Mouse (Mus musculus) CH12.LX (cell line): ENCODE data around the gene Scd4.

Source experiments
- CTCF ChIP-seq, 2 experiments: IDR thresholded peaks in 1 of 2; conservative IDR thresholded peaks in 1 of 2; 2 replicates each; pipeline ENCODE4 v1.5.1; 2011 to 2012; ENCODE audit warnings: low read depth in 2 of 2, low read length in 2 of 2, improper control_type of control experiment in 1 of 2, inconsistent platforms in 1 of 2, mild to moderate bottlenecking in 1 of 2, moderate library complexity in 1 of 2
- E2F4 ChIP-seq: IDR thresholded peaks from 2 replicates; pipeline ENCODE4 v1.6.1; 2011; ENCODE audit warnings: low read depth, low read length, improper control_type of control experiment; ENCODE audit not compliant: insufficient replicate concordance
- EP300 ChIP-seq: IDR thresholded peaks from 2 replicates; pipeline ENCODE4 v1.6.1; 2011; ENCODE audit warnings: low read length, improper control_type of control experiment
- ETS1 ChIP-seq: conservative IDR thresholded peaks from 2 replicates; pipeline ENCODE4 v1.6.1; 2012; ENCODE audit warnings: low read depth, mild to moderate bottlenecking, inconsistent platforms, low read length, improper control_type of control experiment, moderate library complexity
- IRF4 ChIP-seq: IDR thresholded peaks from 2 replicates; pipeline ENCODE4 v1.6.1; 2014; ENCODE audit warnings: low read depth, mild to moderate bottlenecking, inconsistent platforms, low read length, improper control_type of control experiment
- NELFE ChIP-seq: IDR thresholded peaks from 2 replicates; pipeline ENCODE4 v1.6.1; 2011; ENCODE audit warnings: low read depth, low read length, improper control_type of control experiment
- RCOR1 ChIP-seq: conservative IDR thresholded peaks from 2 replicates; pipeline ENCODE4 v1.6.1; 2012; ENCODE audit warnings: low read depth, mild to moderate bottlenecking, inconsistent platforms, low read length, improper control_type of control experiment
- UBTF ChIP-seq: IDR thresholded peaks from 2 replicates; pipeline ENCODE4 v1.6.1; 2012; ENCODE audit warnings: low read depth, mild to moderate bottlenecking, inconsistent platforms, low read length, improper control_type of control experiment, moderate library complexity
- ZC3H11A ChIP-seq: IDR thresholded peaks from 2 replicates; pipeline ENCODE4 v1.6.1; 2012; ENCODE audit warnings: low read depth, mild to moderate bottlenecking, inconsistent platforms, low read length, improper control_type of control experiment

DNA sequence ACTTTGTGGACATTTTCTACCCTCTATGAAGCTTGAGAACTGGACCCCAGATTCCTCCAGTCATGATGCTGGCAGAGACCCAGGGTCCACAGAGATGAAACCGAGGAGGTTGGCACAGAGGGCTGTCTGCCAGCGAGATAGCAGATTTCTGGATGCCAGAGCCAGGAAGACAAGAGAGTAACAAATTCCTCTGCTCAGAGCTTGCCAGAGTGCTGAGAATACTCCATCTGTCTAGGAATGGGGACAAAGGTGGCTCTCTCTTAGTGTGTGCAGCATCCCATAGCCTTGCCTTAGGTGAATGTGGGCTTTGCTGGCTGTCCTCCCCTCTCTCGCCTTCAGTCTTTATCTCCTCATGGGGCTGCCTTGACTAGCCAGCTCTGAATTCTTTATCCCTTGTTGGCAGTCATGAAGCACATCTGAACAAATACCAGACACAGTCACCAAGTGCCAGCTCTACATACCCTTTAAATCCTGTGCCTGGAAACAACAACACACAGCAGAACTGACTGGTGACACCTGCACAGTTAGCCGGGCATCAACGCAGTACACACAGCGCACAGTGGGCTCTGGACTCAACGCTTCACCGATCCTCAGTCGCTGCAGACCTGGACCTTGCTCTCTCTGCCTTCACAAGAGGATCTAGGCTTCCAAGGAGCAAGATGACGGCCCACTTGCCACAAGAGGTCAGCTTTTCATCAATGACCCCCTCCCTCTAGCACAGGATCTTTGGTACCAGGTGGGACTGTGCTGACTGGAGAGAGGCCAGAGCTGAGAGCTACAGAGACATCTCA is at the start of gene Scd4:
- TF ChIP-seq CTCF (conservative IDR thresholded peaks at IDR 0.05 in 1 of 2, IDR thresholded peaks at IDR 0.05 in 1 of 2; ENCODE audit: low read depth in 2 of 2, low read length in 2 of 2) (no peak), UBTF (no peak), E2F4 (no peak), IRF4 (no peak), NELFE (no peak), RCOR1 (no peak), EP300 (no peak), ZC3H11A (no peak), ETS1 (no peak)
